Mouse (Mus musculus) myocyte (in vitro differentiated cells): ENCODE measurements around the gene Nupl2. TPM values are rescaled to one million over a fixed set of nuclear protein-coding genes. Genes with fewer than 3 reads are reported as not detected.

ENCODE experiments used
- H3K27me3 ChIP-seq: one replicate; pipeline ENCODE4 v1.6.1; 2011; ENCODE audit not compliant: control insufficient read depth, insufficient read depth, insufficient read length
- H3K36me3 ChIP-seq: one replicate; pipeline ENCODE4 v1.6.1; 2011; ENCODE audit not compliant: control insufficient read depth, insufficient read depth
- H3K4me2 ChIP-seq: one replicate; pipeline ENCODE4 v1.6.1; 2011; ENCODE audit warnings: low read depth, control low read depth
- H3K4me3 ChIP-seq: one replicate; pipeline ENCODE4 v1.5.1; 2011; ENCODE audit warnings: mild to moderate bottlenecking, control low read depth, moderate library complexity
- H3K79me2 ChIP-seq: one replicate; pipeline ENCODE4 v1.6.1; 2011; ENCODE audit not compliant: control insufficient read depth, insufficient read depth
- H3ac ChIP-seq: one replicate; pipeline ENCODE4 v1.6.1; 2011; ENCODE audit not compliant: control insufficient read depth, insufficient read length
- CEBPB ChIP-seq: IDR thresholded peaks from 2 replicates; pipeline ENCODE4 v1.6.1; 2011; ENCODE audit warnings: mild to moderate bottlenecking, moderate library complexity; ENCODE audit not compliant: poor library complexity, insufficient read depth, severe bottlenecking
- E2F4 ChIP-seq: IDR thresholded peaks from one replicate; pipeline ENCODE4 v1.6.1; 2011; ENCODE audit warnings: mild to moderate bottlenecking, control low read depth, moderate library complexity; ENCODE audit not compliant: insufficient read depth
- MAX ChIP-seq: IDR thresholded peaks from one replicate; pipeline ENCODE4 v1.6.1; 2011; ENCODE audit warnings: low read depth, mild to moderate bottlenecking, control low read depth
- MYOD1 ChIP-seq, 3 experiments: IDR thresholded peaks; one replicate each; pipeline ENCODE4 v1.6.1; 2011; ENCODE audit warnings: control low read depth in 2 of 3, low read depth in 2 of 3, mild to moderate bottlenecking in 2 of 3, moderate library complexity in 1 of 3; ENCODE audit not compliant: insufficient read length in 2 of 3, control insufficient read depth in 1 of 3
- MYOG ChIP-seq, 3 experiments: IDR thresholded peaks; one replicate each; pipeline ENCODE4 v1.6.1; 2011; ENCODE audit warnings: control low read depth in 2 of 3, low read depth in 2 of 3, mild to moderate bottlenecking in 2 of 3; ENCODE audit not compliant: insufficient read length in 2 of 3, control insufficient read depth in 1 of 3, insufficient read depth in 1 of 3
- POLR2A ChIP-seq: IDR thresholded peaks from one replicate; pipeline ENCODE4 v1.6.1; 2011; ENCODE audit warnings: low read depth, mild to moderate bottlenecking, control low read depth, moderate library complexity; ENCODE audit not compliant: insufficient read length
- POLR2AphosphoS2 ChIP-seq: IDR thresholded peaks from one replicate; pipeline ENCODE4 v1.6.1; 2011; ENCODE audit warnings: low read depth, control low read depth; ENCODE audit not compliant: insufficient read length
- REST ChIP-seq: IDR thresholded peaks from one replicate; pipeline ENCODE4 v1.6.1; 2011; ENCODE audit warnings: mild to moderate bottlenecking, control low read depth, moderate library complexity; ENCODE audit not compliant: insufficient read depth, insufficient read length
- SRF ChIP-seq: IDR thresholded peaks from one replicate; pipeline ENCODE4 v1.6.1; 2011; ENCODE audit warnings: low read depth; ENCODE audit not compliant: control insufficient read depth, insufficient read length
- TCF12 ChIP-seq: IDR thresholded peaks from one replicate; pipeline ENCODE4 v1.6.1; 2011; ENCODE audit warnings: mild to moderate bottlenecking, control low read depth; ENCODE audit not compliant: poor library complexity, insufficient read depth, severe bottlenecking
- TCF3 ChIP-seq: IDR thresholded peaks from one replicate; pipeline ENCODE4 v1.6.1; 2011; ENCODE audit warnings: low read depth, control low read depth; ENCODE audit not compliant: insufficient read length
- USF1 ChIP-seq: IDR thresholded peaks from one replicate; pipeline ENCODE4 v1.6.1; 2011; ENCODE audit warnings: low read depth, mild to moderate bottlenecking, control low read depth, moderate library complexity
- polyA plus RNA-seq: library from polyadenylated mRNA; unstranded; fragments of >200 nt; fragmentation: generic; extraction: Trizol; gene quantifications from one replicate; pipeline ENCODE4 v1.2.1, GENCODE M21; 2012; ENCODE audit warnings: missing spikeins

Nupl2 gene
- polyA plus RNA-seq, 1 experiment, result 6.0 TPM

- Histone ChIP-seq H3K27me3 (no peaks in the 10 kb centered on the region), H3K36me3 (peaks cover 12% of the 10 kb centered on the region)
- TF ChIP-seq E2F4 (no peak), SRF (no peak), POLR2AphosphoS2 (peak; percentile 15)
Observed at GRCm38 (mm10) chr5:24184011-24184410, 19.2 kb downstream of the Nupl2 start.

GRCm38 (mm10) chr5:24188476-24188875, 23.7 kb downstream of the Nupl2 start:
- H3ac ChIP-seq, result no peak overlapping the region
- TF ChIP-seq MAX (no peak), CEBPB (no peak), USF1 (no peak), MYOD1 (IDR thresholded peaks at IDR 0.05; ENCODE audit: control insufficient read depth in 1 of 3, insufficient read length in 2 of 3, low read depth in 2 of 3) (no peak), REST (no peak), TCF3 (no peak), TCF12 (no peak), MYOG (IDR thresholded peaks at IDR 0.05; ENCODE audit: control insufficient read depth in 1 of 3, insufficient read depth in 1 of 3, insufficient read length in 2 of 3, low read depth in 2 of 3) (no peak), POLR2A (no peak), SRF (no peak), E2F4 (no peak), POLR2AphosphoS2 (no peak)
- H3K36me3 ChIP-seq, result peaks cover 5% of the 10 kb centered on the region
- peaks cover 4% of the 10 kb centered on the region for H3K27me3 ChIP-seq
- no peaks in the 10 kb centered on the region for H3K79me2 ChIP-seq
- H3K4me2 ChIP-seq, result no peak overlapping the region
- no peak overlapping the region for H3K4me3 ChIP-seq

More at GRCm38 (mm10) chr5:24184011-24184410, 19.2 kb downstream of the Nupl2 start:
- Histone ChIP-seq H3K79me2 (no peaks in the 10 kb centered on the region), H3ac (no peak overlapping the region), H3K4me3 (no peak overlapping the region), H3K4me2 (no peak overlapping the region)

GRCm38 (mm10) chr5:24191821-24192220, 27.1 kb downstream of the Nupl2 start:
- TF ChIP-seq POLR2A (no peak), E2F4 (no peak), MYOD1 (IDR thresholded peaks at IDR 0.05; ENCODE audit: control insufficient read depth in 1 of 3, insufficient read length in 2 of 3, low read depth in 2 of 3) (no peak), SRF (no peak), USF1 (no peak), TCF3 (no peak), MAX (no peak), POLR2AphosphoS2 (no peak), CEBPB (no peak), MYOG (IDR thresholded peaks at IDR 0.05; ENCODE audit: control insufficient read depth in 1 of 3, insufficient read depth in 1 of 3, insufficient read length in 2 of 3, low read depth in 2 of 3) (no peak), REST (no peak), TCF12 (no peak)
- no peak overlapping the region for H3ac ChIP-seq
- H3K36me3 ChIP-seq, result no peaks in the 10 kb centered on the region
- H3K4me2 ChIP-seq, result no peak overlapping the region
- H3K27me3 ChIP-seq, result peaks cover 10% of the 10 kb centered on the region
- no peaks in the 10 kb centered on the region for H3K79me2 ChIP-seq
- H3K4me3 ChIP-seq, result no peak overlapping the region

GRCm38 (mm10) chr5:24201006-24201405, 36.2 kb downstream of the Nupl2 start:
- Histone ChIP-seq H3K4me3 (no peak overlapping the region), H3K36me3 (no peaks in the 10 kb centered on the region), H3K4me2 (no peak overlapping the region), H3K79me2 (no peaks in the 10 kb centered on the region), H3K27me3 (peaks cover 8% of the 10 kb centered on the region), H3ac (no peak overlapping the region)
- TF ChIP-seq MYOD1 (IDR thresholded peaks at IDR 0.05; ENCODE audit: control insufficient read depth in 1 of 3, insufficient read length in 2 of 3, low read depth in 2 of 3) (no peak), REST (no peak), E2F4 (no peak), MYOG (IDR thresholded peaks at IDR 0.05; ENCODE audit: control insufficient read depth in 1 of 3, insufficient read depth in 1 of 3, insufficient read length in 2 of 3, low read depth in 2 of 3) (no peak), SRF (no peak), TCF12 (no peak), POLR2AphosphoS2 (no peak), TCF3 (no peak), USF1 (no peak), MAX (no peak), POLR2A (no peak), CEBPB (no peak)

DNA sequence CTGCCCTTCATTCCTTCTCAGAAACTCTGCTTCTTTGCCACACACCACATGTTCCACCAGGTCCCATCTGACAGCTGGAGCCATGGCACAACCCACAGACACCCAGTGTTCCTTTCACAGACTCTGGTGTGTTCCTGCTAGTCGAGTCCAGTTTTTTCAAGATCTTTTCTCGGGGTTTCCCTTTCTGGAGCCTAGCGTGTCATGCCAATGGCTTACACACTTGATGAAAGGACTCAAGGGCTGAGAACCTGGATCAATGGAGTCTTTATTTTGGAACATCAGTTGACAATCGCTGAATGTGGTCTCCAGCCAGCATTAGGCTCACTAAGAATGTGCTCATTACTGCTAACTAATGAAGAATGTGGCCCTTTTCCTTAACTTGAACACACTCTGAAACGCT, 37.7 kb downstream of the Nupl2 start:
- Histone ChIP-seq H3K79me2 (no peaks in the 10 kb centered on the region), H3K4me3 (no peak overlapping the region), H3ac (no peak overlapping the region), H3K27me3 (peaks cover 8% of the 10 kb centered on the region), H3K36me3 (no peaks in the 10 kb centered on the region), H3K4me2 (no peak overlapping the region)
- no peak for TF ChIP-seq TCF3
- no peak for TF ChIP-seq POLR2AphosphoS2
- no peak for TF ChIP-seq SRF
- no peak for TF ChIP-seq TCF12
- TF ChIP-seq CEBPB, result no peak
- no peak for TF ChIP-seq MYOG (IDR thresholded peaks at IDR 0.05; ENCODE audit: control insufficient read depth in 1 of 3, insufficient read depth in 1 of 3, insufficient read length in 2 of 3, low read depth in 2 of 3)
- TF ChIP-seq USF1, result no peak
- TF ChIP-seq MAX, result no peak
